Mouse (Mus musculus) neural tube, embryonic 11.5 days (tissue): Measurements from ENCODE around the gene Klhl21. TPM values are rescaled to one million over a fixed set of nuclear protein-coding genes. Genes with fewer than 3 reads are reported as not detected.

Experiments
- ATAC-seq: fragments of 200-750 bp; cut with Nextera tagmentation; 2 replicates; pipeline ENCODE4 v1.8.0; 2017; ENCODE audit warnings: moderate number of reproducible peaks, mild to moderate bottlenecking, moderate TSS enrichment, moderate library complexity; ENCODE audit not compliant: insufficient read depth, low FRiP score, low TSS enrichment
- DNase-seq: peaks from one replicate; pipeline ENCODE4 v3.0.0-alpha.2; 2015; ENCODE audit warnings: low spot score
- H3K27ac ChIP-seq: fragments of 300-500 bp; sonication (generic); 2 replicates; pipeline ENCODE4 v1.5.1; 2014; ENCODE audit warnings: low read depth, mild to moderate bottlenecking, low read length
- H3K27me3 ChIP-seq: fragments of 300-500 bp; sonication (generic); 2 replicates; pipeline ENCODE4 v1.6.1; 2014; ENCODE audit warnings: mild to moderate bottlenecking, low read length, mixed read lengths; ENCODE audit not compliant: control insufficient read depth, insufficient read depth
- H3K36me3 ChIP-seq: fragments of 300-500 bp; sonication (generic); 2 replicates; pipeline ENCODE4 v1.6.1; 2014; ENCODE audit warnings: mild to moderate bottlenecking, low read length, moderate library complexity, mixed read lengths; ENCODE audit not compliant: control insufficient read depth, insufficient read depth
- H3K4me1 ChIP-seq: fragments of 300-500 bp; sonication (generic); 2 replicates; pipeline ENCODE4 v1.6.1; 2014; ENCODE audit warnings: low read length, mixed read lengths; ENCODE audit not compliant: control insufficient read depth, insufficient read depth
- H3K4me2 ChIP-seq: fragments of 300-500 bp; sonication (generic); 2 replicates; pipeline ENCODE4 v1.6.1; 2014; ENCODE audit warnings: low read depth, mild to moderate bottlenecking, moderate library complexity
- H3K4me3 ChIP-seq: fragments of 300-500 bp; sonication (generic); 2 replicates; pipeline ENCODE4 v1.5.1; 2014; ENCODE audit warnings: low read depth, low read length
- H3K9ac ChIP-seq: fragments of 300-500 bp; sonication (generic); 2 replicates; pipeline ENCODE4 v1.6.1; 2014; ENCODE audit warnings: mild to moderate bottlenecking, low read length
- H3K9me3 ChIP-seq: fragments of 300-500 bp; sonication (generic); 2 replicates; pipeline ENCODE4 v1.6.1; 2016; ENCODE audit warnings: low read length; ENCODE audit not compliant: control insufficient read depth
- WGBS: fragments of 180-500 bp; shearing (Covaris S2); extraction: QIAGEN DNeasy Blood & Tissue Kit; methylation state at CpG from one replicate; pipeline ENCODE4 v1.1.7; 2014; 5-methylcytosine and 5-hydroxymethylcytosine counted together
- polyA plus RNA-seq: library from polyadenylated mRNA; unstranded; fragments of >200 nt; fragmentation: Nextera tagmentation; extraction: Ambion mirVana; gene quantifications from 2 replicates; pipeline ENCODE4 v1.2.1, GENCODE M21; 2014

Gene Klhl21
- polyA plus RNA-seq, 1 experiment from 2014 or later = 4.6 TPM

DNA sequence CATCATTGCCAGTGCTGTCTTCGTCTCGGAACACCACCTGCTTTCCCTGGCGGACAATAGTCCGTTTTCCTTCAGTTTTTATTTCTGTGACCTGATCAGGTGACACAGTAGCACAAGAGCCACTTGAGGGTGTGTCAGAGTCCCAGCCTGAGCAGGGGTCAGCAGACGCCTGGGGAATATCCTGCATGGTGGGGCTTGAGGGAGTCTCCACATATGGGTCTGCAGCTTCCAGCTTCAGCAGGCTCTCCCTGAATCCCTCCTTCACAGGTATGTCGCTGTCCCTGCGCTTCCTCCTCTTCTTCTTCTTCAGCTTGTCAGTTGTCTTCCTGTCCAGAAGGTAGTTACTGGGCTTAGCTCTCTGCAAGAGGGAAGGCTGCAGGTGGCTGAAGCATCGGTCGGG is 16.5 kb upstream of the Klhl21 start:
- H3K27ac ChIP-seq = no peak overlapping the region
- WGBS = 93% methylated on average over 9 of the region's 9 CpGs
- no peak overlapping the region for H3K9ac ChIP-seq
- H3K9me3 ChIP-seq = no peaks in the 10 kb centered on the region
- H3K36me3 ChIP-seq = peaks cover 14% of the 10 kb centered on the region
- no peak for DNase-seq
- no peak overlapping the region for H3K4me2 ChIP-seq
- no peak overlapping the region for H3K4me3 ChIP-seq
- no peaks in the 10 kb centered on the region for H3K27me3 ChIP-seq
- ATAC-seq = no peak
- peaks cover 19% of the 10 kb centered on the region for H3K4me1 ChIP-seq

DNA sequence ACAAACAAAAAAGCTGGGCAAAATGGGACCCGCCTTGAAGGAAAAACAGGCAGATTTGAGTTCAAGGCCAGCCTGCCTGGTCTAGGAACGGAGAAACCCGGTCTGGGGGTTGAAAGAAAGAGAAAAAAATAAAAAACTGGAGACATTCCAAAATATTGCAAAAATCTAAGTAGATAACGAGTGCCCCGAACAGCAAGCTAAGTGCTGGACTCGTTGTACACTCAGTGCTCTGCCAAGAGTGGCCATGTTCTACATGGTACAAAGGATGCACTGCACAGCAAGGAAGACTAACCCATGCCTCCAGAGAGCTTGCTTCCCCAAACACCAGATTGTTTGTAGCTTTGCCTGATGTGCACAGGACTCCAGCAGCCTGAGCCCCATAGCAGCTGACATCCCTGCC is 15.6 kb upstream of the Klhl21 start:
- peaks cover 14% of the 10 kb centered on the region for H3K36me3 ChIP-seq
- peaks cover 16% of the 10 kb centered on the region for H3K4me1 ChIP-seq
- H3K4me3 ChIP-seq = no peak overlapping the region
- no peak overlapping the region for H3K4me2 ChIP-seq
- H3K9me3 ChIP-seq = no peaks in the 10 kb centered on the region
- WGBS = 92% methylated on average over 6 of the region's 6 CpGs
- H3K27ac ChIP-seq = no peak overlapping the region
- ATAC-seq (no peak), DNase-seq (no peak)
- no peak overlapping the region for H3K9ac ChIP-seq
- H3K27me3 ChIP-seq = no peaks in the 10 kb centered on the region

DNA sequence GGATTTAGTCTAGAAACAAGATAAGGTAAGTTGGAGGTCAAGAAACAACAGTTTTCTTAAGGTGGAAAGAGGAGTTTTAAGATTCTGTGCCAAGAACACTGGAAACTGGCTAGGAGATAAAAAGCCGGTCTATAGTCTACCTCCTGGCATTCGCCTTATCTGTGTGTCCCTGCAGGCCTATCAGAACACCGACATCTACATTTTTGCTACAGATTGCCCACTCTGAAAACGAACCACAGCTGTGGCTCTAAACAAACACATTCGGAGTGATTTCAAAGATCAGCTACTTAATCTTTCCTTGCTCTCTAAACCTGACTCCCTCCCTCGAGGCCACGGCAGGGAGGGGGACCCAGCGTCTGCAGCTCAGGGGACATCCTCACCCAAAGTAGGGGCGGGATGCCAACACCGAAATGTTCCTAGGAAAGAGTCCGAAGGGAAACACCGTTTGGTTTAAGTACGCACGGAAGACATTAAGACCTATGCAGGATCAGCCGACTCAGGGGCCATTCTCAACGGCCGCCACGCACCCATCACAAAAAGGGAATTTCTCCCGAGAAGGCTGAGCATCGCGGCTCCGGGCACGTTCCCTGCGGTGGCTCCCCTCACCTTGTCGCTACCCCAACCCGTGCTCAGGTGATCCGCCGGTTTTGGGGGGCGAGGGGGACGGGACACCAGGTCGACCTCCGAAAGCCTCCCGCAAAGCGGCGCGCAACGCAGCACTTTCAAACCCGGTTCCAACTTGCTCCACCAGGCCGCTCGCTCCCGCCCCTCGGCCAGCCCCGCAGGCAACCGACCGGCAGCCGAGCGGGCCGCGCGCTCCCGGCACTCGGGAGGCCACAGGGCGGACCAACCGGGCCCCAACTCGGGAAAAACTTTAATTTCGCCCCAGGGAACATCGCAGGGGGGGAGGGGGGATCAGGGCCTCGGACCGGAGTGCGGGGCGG is 14.1 kb upstream of the Klhl21 start:
- Histone ChIP-seq H3K9me3 (no peaks in the 10 kb centered on the region), H3K36me3 (peaks cover 14% of the 10 kb centered on the region), H3K27me3 (no peaks in the 10 kb centered on the region), H3K4me2 (peak overlapping the region; percentile 88), H3K4me1 (peaks cover 13% of the 10 kb centered on the region; the same call in 1 of the 2 replicates), H3K27ac (peak overlapping the region; percentile 60; the same call in 1 of the 2 replicates), H3K4me3 (peak overlapping the region; percentile 100), H3K9ac (peak overlapping the region; percentile 85)
- ATAC-seq (no peak), DNase-seq (peak; percentile 57)
- WGBS = under 1% methylated on average over 57 of the region's 61 CpGs

DNA sequence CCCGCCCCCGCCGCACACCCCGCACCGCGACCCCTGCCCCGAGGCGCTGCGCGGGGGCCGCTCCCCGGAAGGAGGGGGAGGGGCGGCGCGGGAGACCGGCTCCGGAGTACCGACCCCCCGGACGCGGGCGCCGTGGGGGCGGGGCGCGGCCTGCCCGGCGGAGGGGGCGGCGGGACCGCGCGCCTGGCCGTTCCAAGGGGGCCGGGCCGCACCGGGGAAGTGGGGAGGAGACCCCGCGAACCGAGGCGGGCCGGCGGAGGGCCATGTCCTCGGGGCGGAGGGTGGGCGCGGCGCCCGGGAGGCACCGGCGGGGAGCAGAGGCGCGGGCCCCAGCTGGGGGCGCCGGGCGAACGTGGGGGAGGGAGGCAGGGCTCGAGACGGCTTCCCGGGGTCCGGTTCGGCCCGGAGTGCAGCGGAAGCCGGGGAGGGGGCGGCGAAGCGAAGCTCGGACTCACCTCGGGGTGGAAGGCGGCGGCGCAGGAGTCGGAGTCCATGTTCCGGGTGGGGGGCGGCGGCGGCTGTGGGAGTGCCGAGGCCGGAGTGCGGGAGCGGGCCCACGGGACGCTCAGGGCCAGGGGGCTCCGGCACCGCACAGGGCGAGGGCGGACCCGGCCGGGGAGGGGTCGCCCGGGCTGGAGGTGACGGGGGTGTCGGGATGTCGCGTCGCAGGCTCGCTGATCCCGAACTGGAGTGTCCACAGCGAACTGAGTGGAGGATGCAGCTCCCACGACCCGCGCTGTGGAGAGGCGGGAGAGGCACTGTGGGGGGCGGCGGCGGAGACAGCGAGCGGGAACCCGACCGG is 13.0 kb upstream of the Klhl21 start:
- peak overlapping the region; percentile 88 for H3K4me2 ChIP-seq
- peak overlapping the region; percentile 85 for H3K9ac ChIP-seq
- H3K27me3 ChIP-seq = no peaks in the 10 kb centered on the region
- ATAC-seq = peak; percentile 65; the same call in 1 of the 2 replicates
- peaks cover 13% of the 10 kb centered on the region; the same call in 1 of the 2 replicates for H3K4me1 ChIP-seq
- H3K4me3 ChIP-seq = peak overlapping the region; percentile 100
- no peaks in the 10 kb centered on the region for H3K9me3 ChIP-seq
- DNase-seq = no peak
- peak overlapping the region; percentile 60 for H3K27ac ChIP-seq
- WGBS = under 1% methylated on average over 51 of the region's 111 CpGs
- H3K36me3 ChIP-seq = peaks cover 13% of the 10 kb centered on the region

DNA sequence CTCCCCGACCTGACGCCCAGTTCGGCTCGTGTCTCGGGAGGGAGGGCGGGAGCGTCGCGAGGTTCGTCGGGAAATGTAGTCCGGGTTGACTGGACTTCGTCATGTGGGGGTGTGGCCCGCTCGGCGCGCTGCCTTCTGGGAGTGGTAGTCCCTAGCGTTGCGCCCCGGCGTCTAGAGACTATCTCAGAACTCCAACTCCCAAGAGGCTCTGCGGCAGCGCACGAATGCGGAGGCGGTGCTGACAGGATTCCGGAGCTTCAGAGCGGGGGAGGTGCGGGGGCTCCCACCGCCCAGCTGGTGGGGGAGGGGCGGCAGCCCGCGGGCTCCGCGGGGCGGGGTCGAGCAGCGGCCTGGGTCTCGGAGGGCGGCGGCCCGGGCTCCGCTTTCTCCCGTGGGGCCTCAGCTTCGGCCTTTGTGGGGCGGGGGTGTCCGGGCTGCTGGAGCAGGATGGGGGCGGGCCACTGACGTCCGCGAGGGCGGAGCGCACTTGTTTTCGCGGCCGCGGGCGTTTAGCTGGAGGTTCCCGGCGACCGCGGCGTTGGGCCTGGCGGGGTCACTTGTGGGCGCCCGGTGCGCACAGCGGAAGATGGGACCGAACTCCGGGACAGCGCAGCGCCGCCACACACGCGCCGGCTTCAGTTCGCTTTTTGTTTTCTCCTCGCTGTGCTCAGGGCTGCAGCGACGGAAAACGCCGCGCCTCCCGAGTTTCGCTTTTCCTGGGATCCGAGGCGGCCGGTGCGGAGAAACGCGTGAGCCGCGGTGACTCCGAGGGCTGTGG is 12.2 kb upstream of the Klhl21 start, which contains the start of gene Phf13:
TSS of gene Phf13 (minus strand) at position 86 of the 778 bp plus-strand sequence.
- peak; percentile 95 for ATAC-seq
- peaks cover 13% of the 10 kb centered on the region; the same call in 1 of the 2 replicates for H3K4me1 ChIP-seq
- peak; percentile 100 for DNase-seq
- H3K4me3 ChIP-seq = peak within 1 kb of the TSS; percentile 100
- H3K36me3 ChIP-seq = peaks cover 7% of the 10 kb centered on the region; the same call in 1 of the 2 replicates
- peak within 1 kb of the TSS; percentile 82 for H3K27ac ChIP-seq
- no peaks in the 10 kb centered on the region for H3K9me3 ChIP-seq
- peak within 1 kb of the TSS; percentile 85 for H3K9ac ChIP-seq
- H3K4me2 ChIP-seq = peak within 1 kb of the TSS; percentile 88
- WGBS = under 1% methylated on average over 74 of the region's 94 CpGs
- H3K27me3 ChIP-seq = no peaks in the 10 kb centered on the region

DNA sequence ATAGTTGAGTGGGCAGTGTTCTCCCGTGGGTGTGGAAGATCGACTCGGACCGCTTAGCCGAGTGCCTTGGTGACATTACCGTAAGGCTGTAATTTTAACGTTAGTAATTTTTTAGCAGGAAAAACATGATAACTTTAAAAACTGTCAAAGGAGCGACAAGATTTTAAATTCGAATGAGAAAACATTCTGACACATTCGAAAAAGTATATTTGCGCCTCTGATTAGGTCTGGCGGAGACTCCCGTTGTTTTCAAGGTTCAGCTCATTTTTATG is 11.7 kb upstream of the Klhl21 start:
- Histone ChIP-seq H3K36me3 (peaks cover 2% of the 10 kb centered on the region; the same call in 1 of the 2 replicates), H3K9ac (peak overlapping the region; percentile 80), H3K4me3 (peak overlapping the region; percentile 100), H3K9me3 (no peaks in the 10 kb centered on the region), H3K4me2 (peak overlapping the region; percentile 74), H3K27ac (peak overlapping the region; percentile 82), H3K27me3 (no peaks in the 10 kb centered on the region), H3K4me1 (peaks cover 13% of the 10 kb centered on the region; the same call in 1 of the 2 replicates)
- no peak for ATAC-seq
- WGBS = 6% methylated on average over 13 of the region's 13 CpGs
- DNase-seq = no peak

DNA sequence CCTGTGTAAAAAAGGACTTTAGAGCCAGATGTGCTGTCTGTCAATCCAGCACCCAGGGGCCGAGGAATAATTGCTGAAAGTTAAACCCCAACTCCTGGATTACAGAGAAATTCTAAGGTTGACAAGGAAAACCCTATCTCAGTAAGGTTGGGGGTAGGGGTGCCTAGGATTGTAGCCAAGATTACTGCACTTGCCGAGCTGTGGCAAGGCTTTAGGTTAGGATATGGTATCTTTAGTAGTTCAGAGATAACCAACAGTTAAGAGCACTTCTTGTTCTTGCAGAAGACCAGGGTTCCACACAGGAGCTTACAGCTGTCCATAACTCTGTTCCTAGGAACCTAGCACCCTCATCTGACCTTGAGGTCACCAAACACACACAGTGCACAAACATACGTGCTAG is 10.9 kb upstream of the Klhl21 start:
- DNase-seq (no peak), ATAC-seq (no peak)
- peaks cover 13% of the 10 kb centered on the region; the same call in 1 of the 2 replicates for H3K4me1 ChIP-seq
- H3K4me2 ChIP-seq = no peak overlapping the region
- no peaks in the 10 kb centered on the region; the same call in 1 of the 2 replicates for H3K36me3 ChIP-seq
- H3K4me3 ChIP-seq = no peak overlapping the region
- 78% methylated on average over 3 of the region's 3 CpGs for WGBS
- H3K27ac ChIP-seq = no peak overlapping the region
- no peak overlapping the region for H3K9ac ChIP-seq
- no peaks in the 10 kb centered on the region for H3K9me3 ChIP-seq
- no peaks in the 10 kb centered on the region for H3K27me3 ChIP-seq

DNA sequence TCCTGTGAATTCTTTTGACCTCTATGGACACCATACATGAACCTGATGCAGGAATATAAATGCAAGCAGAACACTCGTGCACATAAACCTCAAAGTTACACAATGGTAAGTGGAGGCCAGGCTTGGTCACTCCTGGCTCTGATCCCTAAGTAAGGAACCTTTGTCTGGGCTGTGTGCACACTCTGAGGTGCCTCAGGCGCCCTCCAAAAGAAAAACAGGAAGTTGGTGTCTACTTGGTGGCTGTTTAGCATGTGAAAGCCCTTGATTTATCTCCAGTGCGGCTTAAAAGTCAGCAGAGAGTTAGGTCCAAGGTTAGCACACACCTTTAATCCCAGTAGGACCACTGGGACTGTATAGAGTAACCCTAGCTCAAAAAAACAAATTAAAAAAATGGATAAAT is 9.1 kb upstream of the Klhl21 start:
- H3K4me1 ChIP-seq = peaks cover 3% of the 10 kb centered on the region; the same call in 1 of the 2 replicates
- H3K4me2 ChIP-seq = no peak overlapping the region
- no peaks in the 10 kb centered on the region for H3K27me3 ChIP-seq
- H3K27ac ChIP-seq = no peak overlapping the region
- H3K9ac ChIP-seq = no peak overlapping the region
- ATAC-seq = no peak
- H3K9me3 ChIP-seq = no peaks in the 10 kb centered on the region
- DNase-seq = no peak
- 63% methylated on average over 3 of the region's 3 CpGs for WGBS
- no peak overlapping the region for H3K4me3 ChIP-seq
- H3K36me3 ChIP-seq = no peaks in the 10 kb centered on the region; the same call in 1 of the 2 replicates
